Mouse (Mus musculus) embryonic facial prominence, embryonic 12.5 days (tissue): ENCODE measurements around the gene Pgbd5. TPM values are rescaled to one million over a fixed set of nuclear protein-coding genes. Genes with fewer than 3 reads are reported as not detected.

Experiments
- polyA plus RNA-seq: library from polyadenylated mRNA; unstranded; fragments of >200 nt; fragmentation: Nextera tagmentation; extraction: Ambion mirVana; gene quantifications from 2 replicates; pipeline ENCODE4 v1.2.1, GENCODE M21; 2016

Gene Pgbd5
- polyA plus RNA-seq, 1 experiment from 2014 or later: 2.0 TPM

Other genes starting within 250 kb of the Pgbd5 start
- gene Galnt2, start 208.3 kb downstream of the Pgbd5 start, polyA plus RNA-seq: 66.2 and 66.8 TPM in 2 replicates
- 44.6 and 46.8 TPM in 2 replicates for gene Cog2, start 81.1 kb upstream of the Pgbd5 start, polyA plus RNA-seq
- gene Agt, start 130.0 kb upstream of the Pgbd5 start, polyA plus RNA-seq: 0.14 and 0.27 TPM in 2 replicates
- gene Capn9, start 136.5 kb upstream of the Pgbd5 start, polyA plus RNA-seq: not detected in 2 replicates
- gene 2310022B05Rik, start 223.7 kb upstream of the Pgbd5 start, polyA plus RNA-seq: 32.0 and 32.1 TPM in 2 replicates